Mouse (Mus musculus) CH12.LX (cell line): Measurements from ENCODE around the gene Ninj1. TPM values are rescaled to one million over a fixed set of nuclear protein-coding genes. Genes with fewer than 3 reads are reported as not detected.

Source experiments
- DNase-seq: peaks from one replicate; pipeline ENCODE4 v3.0.0-alpha.2; 2013; ENCODE audit errors: extremely low read depth
- H3K27ac ChIP-seq: 2 replicates; pipeline ENCODE4 v1.5.1; 2012; ENCODE audit warnings: low read depth, mild to moderate bottlenecking, control low read depth, moderate library complexity; ENCODE audit not compliant: insufficient read depth
- H3K27me3 ChIP-seq: replicated peaks from 2 replicates; pipeline ENCODE3; 2012; ENCODE audit warnings: inconsistent platforms
- H3K36me3 ChIP-seq, 2 experiments: replicated peaks in 1 of 2; 2 replicates each; pipeline versions ENCODE3 to v1.6.1; 2012; ENCODE audit warnings: inconsistent platforms in 1 of 2, low read length in 1 of 2, mild to moderate bottlenecking in 1 of 2, mixed read lengths in 1 of 2, moderate library complexity in 1 of 2; ENCODE audit not compliant: control insufficient read depth in 1 of 2, insufficient read depth in 1 of 2
- H3K4me1 ChIP-seq, 2 experiments: 2 replicates each; pipeline ENCODE4 v1.6.1; 2012; ENCODE audit warnings: inconsistent platforms in 1 of 2, moderate library complexity in 1 of 2; ENCODE audit not compliant: insufficient read depth in 2 of 2, control insufficient read depth in 1 of 2
- H3K4me2 ChIP-seq: 2 replicates; pipeline ENCODE4 v1.6.1; 2012; ENCODE audit warnings: low read depth, mild to moderate bottlenecking, control low read depth; ENCODE audit not compliant: poor library complexity, insufficient read depth, severe bottlenecking
- H3K4me3 ChIP-seq, 3 experiments: fragments of 150-350 bp in 1 of 3; sonication (generic) in 1 of 3; replicated peaks in 1 of 3; 2 replicates each; pipeline versions ENCODE3 to v1.5.1; 2011 to 2012; ENCODE audit warnings: low read depth in 2 of 3, low read length in 2 of 3, mild to moderate bottlenecking in 2 of 3, moderate library complexity in 2 of 3, control low read depth in 1 of 3, improper control_type of control experiment in 1 of 3, inconsistent platforms in 1 of 3, mixed read lengths in 1 of 3; ENCODE audit not compliant: poor library complexity in 1 of 3
- H3K79me2 ChIP-seq: replicated peaks from 2 replicates; pipeline ENCODE4 v1.6.1; 2012; ENCODE audit warnings: mild to moderate bottlenecking, moderate library complexity; ENCODE audit not compliant: control insufficient read depth, poor library complexity, insufficient read depth, severe bottlenecking; ENCODE audit errors: extremely low read depth
- H3K9ac ChIP-seq: 2 replicates; pipeline ENCODE4 v1.6.1; 2012; ENCODE audit warnings: low read depth, mild to moderate bottlenecking, control low read depth, moderate library complexity; ENCODE audit not compliant: insufficient read depth
- H3K9me3 ChIP-seq: replicated peaks from 2 replicates; pipeline ENCODE3; 2012; ENCODE audit warnings: low read length, inconsistent platforms, mixed read lengths
- BHLHE40 ChIP-seq: IDR thresholded peaks from 2 replicates; pipeline ENCODE4 v1.6.1; 2011; ENCODE audit warnings: mild to moderate bottlenecking, low read depth, low read length, improper control_type of control experiment
- CHD1 ChIP-seq: IDR thresholded peaks from 2 replicates; pipeline ENCODE4 v1.6.1; 2012; ENCODE audit warnings: low read depth, low read length, improper control_type of control experiment, inconsistent platforms
- CTCF ChIP-seq, 2 experiments: IDR thresholded peaks in 1 of 2; conservative IDR thresholded peaks in 1 of 2; 2 replicates each; pipeline ENCODE4 v1.5.1; 2011 to 2012; ENCODE audit warnings: low read depth in 2 of 2, low read length in 2 of 2, improper control_type of control experiment in 1 of 2, inconsistent platforms in 1 of 2, mild to moderate bottlenecking in 1 of 2, moderate library complexity in 1 of 2
- E2F4 ChIP-seq: IDR thresholded peaks from 2 replicates; pipeline ENCODE4 v1.6.1; 2011; ENCODE audit warnings: low read depth, low read length, improper control_type of control experiment; ENCODE audit not compliant: insufficient replicate concordance
- ELF1 ChIP-seq: IDR thresholded peaks from 2 replicates; pipeline ENCODE4 v1.6.1; 2014; ENCODE audit warnings: low read depth, mild to moderate bottlenecking, inconsistent platforms, low read length, improper control_type of control experiment
- EP300 ChIP-seq: IDR thresholded peaks from 2 replicates; pipeline ENCODE4 v1.6.1; 2011; ENCODE audit warnings: low read length, improper control_type of control experiment
- ETS1 ChIP-seq: conservative IDR thresholded peaks from 2 replicates; pipeline ENCODE4 v1.6.1; 2012; ENCODE audit warnings: low read depth, mild to moderate bottlenecking, inconsistent platforms, low read length, improper control_type of control experiment, moderate library complexity
- IRF4 ChIP-seq: IDR thresholded peaks from 2 replicates; pipeline ENCODE4 v1.6.1; 2014; ENCODE audit warnings: low read depth, mild to moderate bottlenecking, inconsistent platforms, low read length, improper control_type of control experiment
- JUN ChIP-seq: IDR thresholded peaks from 2 replicates; pipeline ENCODE4 v1.6.1; 2011; ENCODE audit warnings: low read depth, mild to moderate bottlenecking, low read length, improper control_type of control experiment, moderate library complexity; ENCODE audit not compliant: insufficient read depth
- JUND ChIP-seq: conservative IDR thresholded peaks from 2 replicates; pipeline ENCODE4 v1.6.1; 2011; ENCODE audit warnings: low read depth, low read length, improper control_type of control experiment
- MAZ ChIP-seq: IDR thresholded peaks from 2 replicates; pipeline ENCODE4 v1.6.1; 2012; ENCODE audit warnings: low read depth, mild to moderate bottlenecking, inconsistent platforms, low read length, improper control_type of control experiment, moderate library complexity
- MEF2A ChIP-seq: IDR thresholded peaks from 2 replicates; pipeline ENCODE4 v1.6.1; 2014; ENCODE audit warnings: low read depth, mild to moderate bottlenecking, inconsistent platforms, low read length, improper control_type of control experiment, borderline replicate concordance
- MYC ChIP-seq: IDR thresholded peaks from 2 replicates; pipeline ENCODE4 v1.6.1; 2011; ENCODE audit warnings: low read depth, mild to moderate bottlenecking, improper control_type of control experiment, low read length
- NELFE ChIP-seq: IDR thresholded peaks from 2 replicates; pipeline ENCODE4 v1.6.1; 2011; ENCODE audit warnings: low read depth, low read length, improper control_type of control experiment
- NRF1 ChIP-seq: IDR thresholded peaks from 2 replicates; pipeline ENCODE4 v1.6.1; 2014; ENCODE audit warnings: low read depth, mild to moderate bottlenecking, inconsistent platforms, low read length, improper control_type of control experiment, moderate library complexity
- RAD21 ChIP-seq: IDR thresholded peaks from 2 replicates; pipeline ENCODE4 v1.6.1; 2011; ENCODE audit warnings: low read depth, mild to moderate bottlenecking, low read length, improper control_type of control experiment, moderate library complexity
- SIN3A ChIP-seq: IDR thresholded peaks from 2 replicates; pipeline ENCODE4 v1.6.1; 2012; ENCODE audit warnings: low read length, improper control_type of control experiment, inconsistent platforms
- SMC3 ChIP-seq: IDR thresholded peaks from 2 replicates; pipeline ENCODE4 v1.6.1; 2011; ENCODE audit warnings: low read depth, low read length, improper control_type of control experiment
- TBP ChIP-seq: conservative IDR thresholded peaks from 2 replicates; pipeline ENCODE4 v1.6.1; 2011; ENCODE audit warnings: low read depth, low read length, improper control_type of control experiment
- UBTF ChIP-seq: IDR thresholded peaks from 2 replicates; pipeline ENCODE4 v1.6.1; 2012; ENCODE audit warnings: low read depth, mild to moderate bottlenecking, inconsistent platforms, low read length, improper control_type of control experiment, moderate library complexity
- ZMIZ1 ChIP-seq: IDR thresholded peaks from 2 replicates; pipeline ENCODE4 v1.6.1; 2012; ENCODE audit warnings: low read depth, mild to moderate bottlenecking, inconsistent platforms, low read length, improper control_type of control experiment
- ZNF384 ChIP-seq: IDR thresholded peaks from 2 replicates; pipeline ENCODE4 v1.6.1; 2012; ENCODE audit warnings: low read depth, low read length, improper control_type of control experiment, inconsistent platforms
- dilution Hi-C: fragments of 300-500 bp; cut with MboI; formaldehyde crosslinking; loops from 2 replicates; pipeline ENCODE4 v1.14.3; 2020; ENCODE audit warnings: low sequenced_read_pairs; ENCODE audit not compliant: extremely low pct_unique_long_range_greater_than_20kb, extremely low pct_ligation_motif_present
- in situ Hi-C: fragments of 300-500 bp; cut with MboI; formaldehyde crosslinking; loops from 3 replicates; pipeline ENCODE4 v1.14.3; 2019; ENCODE audit warnings: low sequenced_read_pairs, low pct_ligation_motif_present, low pct_unique_long_range_greater_than_20kb, mixed read lengths
- polyA plus RNA-seq: library from polyadenylated mRNA; unstranded; fragments of >175 nt; gene quantifications from 2 replicates; pipeline ENCODE4 v1.2.1, GENCODE M21; 2012; ENCODE audit warnings: low read depth; ENCODE audit not compliant: insufficient read length
- total RNA-seq, 2 experiments: library from RNA; depleted of rRNA; stranded (reverse); fragments of 300-350 nt in 1 of 2; fragments of >200 nt in 1 of 2; gene quantifications; 2 replicates each; pipeline ENCODE4 v1.2.3; 2012 to 2014

Gene Ninj1
- total and polyA plus RNA-seq, 3 experiments: 12.7 to 25.2 (median 21.2) TPM

- in situ Hi-C loops (no loop called here), dilution Hi-C loops (no loop called here)
- TF ChIP-seq BHLHE40: no peak
- no peak for TF ChIP-seq ETS1
- no peak for TF ChIP-seq MYC
- no peak for TF ChIP-seq ZMIZ1
- no peak for TF ChIP-seq TBP
- no peak for TF ChIP-seq EP300
- TF ChIP-seq ZNF384: no peak
- TF ChIP-seq ELF1: no peak
- TF ChIP-seq MEF2A: no peak
- TF ChIP-seq MAZ: no peak
- TF ChIP-seq JUN: no peak
- no peak for TF ChIP-seq SIN3A
- no peak for TF ChIP-seq UBTF
- no peak for TF ChIP-seq JUND
- TF ChIP-seq CHD1: no peak
- TF ChIP-seq E2F4: no peak
- DNase-seq: no peak
- Histone ChIP-seq H3K9me3 (no peaks in the 10 kb centered on the region), H3K4me2 (no peak overlapping the region), H3K79me2 (no peaks in the 10 kb centered on the region), H3K4me1 (0 out of 4 replicates have a peak, but pooled peaks cover 0 to 6% of the 10 kb centered on the region in 2 experiments), H3K4me3 (no peak overlapping the region), H3K27me3 (peaks cover 6% of the 10 kb centered on the region), H3K9ac (no peak overlapping the region), H3K36me3 (no peaks in the 10 kb centered on the region), H3K27ac (no peak overlapping the region)
Observed at GRCm38 (mm10) chr13:49167081-49167480, 20.2 kb upstream of the Ninj1 start.

GRCm38 (mm10) chr13:49169448-49170207 lies 17.7 kb upstream of the Ninj1 start:
- Histone ChIP-seq H3K79me2 (no peaks in the 10 kb centered on the region), H3K27me3 (peaks cover 2% of the 10 kb centered on the region), H3K36me3 (no peaks in the 10 kb centered on the region), H3K4me2 (peak overlapping the region; percentile 30; the same call in 1 of the 2 replicates), H3K9ac (no peak overlapping the region), H3K4me3 (no peak overlapping the region), H3K27ac (no peak overlapping the region), H3K9me3 (no peaks in the 10 kb centered on the region), H3K4me1 (0 out of 4 replicates have a peak, but pooled peaks cover 0 to 9% of the 10 kb centered on the region in 2 experiments)
- dilution Hi-C loops: no loop called here
- TF ChIP-seq NELFE (no peak), IRF4 (0 out of 2 replicates have a peak, but pooled peaks have one; percentile 7), RAD21 (peak; percentile 64), NRF1 (no peak), SMC3 (peak; percentile 62), CTCF (conservative IDR thresholded peaks at IDR 0.05 in 1 of 2, IDR thresholded peaks at IDR 0.05 in 1 of 2; ENCODE audit: low read depth in 2 of 2, low read length in 2 of 2) (peak; percentile 78 to 82)
- in situ Hi-C loops: loop anchor here (10.0 kb wide), 1 partner anchor 115 kb away; no protein-coding TSS in a partner anchor
- peak; percentile 58 for DNase-seq
